Mouse (Mus musculus): ENCODE measurements around the gene Lpcat2b. TPM values are rescaled to one million over a fixed set of nuclear protein-coding genes. Genes with fewer than 3 reads are reported as not detected.

The Lpcat2b gene
- not detected for polyA plus RNA-seq (2014; fragmentation: Illumina TruSeq; extraction: RNeasy Lipid Tissue Mini Kit (QIAGEN cat#74804); ENCODE audit: low read depth, low replicate concordance)

GRCm38 (mm10) chr5:107431249-107431648 lies at the start of gene Lpcat2b:
Lpcat2b (plus strand) TSS chr5:107431549.

GRCm38 (mm10) chr5:107402436-107402835 lies 28.9 kb upstream of the Lpcat2b start, which contains the start of gene Ephx4:
Ephx4 (plus strand) TSS chr5:107402736.

GRCm38 (mm10) chr5:107437464-107438281 lies 6.3 kb downstream of the Lpcat2b start, which contains the start of gene Btbd8:
Btbd8 (plus strand) TSS chr5:107437997.

Other genes with a start within 250 kb of the Lpcat2b start
- gene Tgfbr3, start 141.9 kb upstream of the Lpcat2b start, polyA plus RNA-seq (2014; fragmentation: Illumina TruSeq; extraction: RNeasy Lipid Tissue Mini Kit (QIAGEN cat#74804); ENCODE audit: low read depth, low replicate concordance): 18.5 TPM
- gene Brdt, start 100.4 kb upstream of the Lpcat2b start, polyA plus RNA-seq (2014; fragmentation: Illumina TruSeq; extraction: RNeasy Lipid Tissue Mini Kit (QIAGEN cat#74804); ENCODE audit: low read depth, low replicate concordance): 6.4 TPM
- gene Ephx4, start 28.8 kb upstream of the Lpcat2b start, polyA plus RNA-seq (2014; fragmentation: Illumina TruSeq; extraction: RNeasy Lipid Tissue Mini Kit (QIAGEN cat#74804); ENCODE audit: low read depth, low replicate concordance): 20.4 TPM
- gene Btbd8, start 6.4 kb downstream of the Lpcat2b start, polyA plus RNA-seq (2014; fragmentation: Illumina TruSeq; extraction: RNeasy Lipid Tissue Mini Kit (QIAGEN cat#74804); ENCODE audit: low read depth, low replicate concordance): 28.1 TPM
- gene Gm42669, start 76.1 kb downstream of the Lpcat2b start, polyA plus RNA-seq (2014; fragmentation: Illumina TruSeq; extraction: RNeasy Lipid Tissue Mini Kit (QIAGEN cat#74804); ENCODE audit: low read depth, low replicate concordance): 0.47 TPM
- 0.13 TPM for gene 1700028K03Rik, start 103.2 kb downstream of the Lpcat2b start, polyA plus RNA-seq (2014; fragmentation: Illumina TruSeq; extraction: RNeasy Lipid Tissue Mini Kit (QIAGEN cat#74804); ENCODE audit: low read depth, low replicate concordance)
- 22.2 TPM for gene Rpap2, start 165.8 kb downstream of the Lpcat2b start, polyA plus RNA-seq (2014; fragmentation: Illumina TruSeq; extraction: RNeasy Lipid Tissue Mini Kit (QIAGEN cat#74804); ENCODE audit: low read depth, low replicate concordance)
- 41.2 TPM for gene Glmn, start 166.3 kb downstream of the Lpcat2b start, polyA plus RNA-seq (2014; fragmentation: Illumina TruSeq; extraction: RNeasy Lipid Tissue Mini Kit (QIAGEN cat#74804); ENCODE audit: low read depth, low replicate concordance)

All from sigmoid colon, adult 10 weeks (tissue).